9 mouse cellular contexts compared by ENCODE assay signal in genomic region chr7:75397559-75397958, GRCm38 (mm10). TPM values are rescaled to one million over a fixed set of nuclear protein-coding genes. Genes with fewer than 3 reads are reported as not detected.
DNase-seq lines count a peak whose midpoint lies in the region; ATAC-seq lines count a peak whose summit lies in the region.
"Had no signal": no experiment of that assay in that cellular context is flagged by ENCODE, and none has a peak within 500 bp of the region (broad histone marks: within the 10 kb centered on the region; RNA-seq: fewer than 3 reads in every experiment).

No protein-coding gene starts in this region.

- peak; percentile 33; the same call in 1 of the 2 replicates for ATAC-seq in kidney, embryonic 14.5 days (ENCODE audit: low FRiP score, low TSS enrichment)
- peak; percentile 79 for ATAC-seq in intestine, embryonic 14.5 days (replicated peaks; ENCODE audit: low FRiP score, low TSS enrichment, low read depth)
- no peak for ATAC-seq in monocyte, adult 5-6 weeks (replicated peaks; ENCODE audit: insufficient number of reproducible peaks, low FRiP score, low TSS enrichment, poor library complexity, severe bottlenecking)

- no peak overlapping the region for H3K4me3 ChIP-seq in kidney, embryonic 14.5 days (ENCODE audit: low read length)
- no peak overlapping the region for H3K4me3 ChIP-seq in intestine, embryonic 14.5 days (ENCODE audit: low read depth, low read length)
- H3K4me3 ChIP-seq: hindbrain, embryonic 15.5 days had no signal

- 16% methylated on average over 7 of the region's 7 CpGs for WGBS in kidney, embryonic 14.5 days
- 11% methylated on average over 7 of the region's 7 CpGs for WGBS in intestine, embryonic 14.5 days

- no peak for DNase-seq in kidney, adult 8-10 months
- peak; percentile 33 for DNase-seq in adrenal gland, postnatal 25 days
- DNase-seq in intestine, embryonic 14.5 days (ENCODE audit: low spot score), result peak; percentile 75
- peak; percentile 44 for DNase-seq in skeletal muscle tissue, adult 2 months (ENCODE audit: low read depth, low spot score)
- no peak for DNase-seq in thymus, postnatal 25 days
- DNase-seq in natural killer cell, adult 2 months (ENCODE audit: low spot score in 2 of 2), result no peak

- H3K27ac ChIP-seq in kidney, embryonic 14.5 days (ENCODE audit: low read depth, low read length), result no peak overlapping the region
- H3K27ac ChIP-seq in intestine, embryonic 14.5 days (ENCODE audit: low read depth), result peak overlapping the region; percentile 51; the same call in 1 of the 2 replicates
- H3K27ac ChIP-seq: hindbrain, embryonic 15.5 days had no signal

- 0 out of 2 replicates have a peak, but pooled peaks cover 8% of the 10 kb centered on the region for H3K4me1 ChIP-seq in kidney, embryonic 14.5 days (ENCODE audit: control insufficient read depth, insufficient read depth, low read length)
- peaks cover 13% of the 10 kb centered on the region for H3K4me1 ChIP-seq in intestine, embryonic 14.5 days (replicated peaks; ENCODE audit: control insufficient read depth, insufficient read depth, low read length)
- H3K4me1 ChIP-seq: hindbrain, embryonic 15.5 days had no signal

- H3K4me2 ChIP-seq in kidney, embryonic 14.5 days (replicated peaks; ENCODE audit: low read depth, low read length), result no peak overlapping the region
- peak overlapping the region; percentile 20; the same call in 1 of the 2 replicates for H3K4me2 ChIP-seq in intestine, embryonic 14.5 days (ENCODE audit: low read length)
- H3K4me2 ChIP-seq: hindbrain, embryonic 15.5 days had no signal

- H3K27me3 ChIP-seq in kidney, embryonic 14.5 days (ENCODE audit: control insufficient read depth, insufficient read depth, low read length), result no peaks in the 10 kb centered on the region
- H3K27me3 ChIP-seq in intestine, embryonic 14.5 days (replicated peaks; ENCODE audit: control insufficient read depth, insufficient read depth, low read length), result no peaks in the 10 kb centered on the region
- H3K27me3 ChIP-seq: hindbrain, embryonic 15.5 days had no signal

- no peaks in the 10 kb centered on the region for H3K9me3 ChIP-seq in kidney, embryonic 14.5 days (ENCODE audit: control insufficient read depth, low read length)
- H3K9me3 ChIP-seq in intestine, embryonic 14.5 days (ENCODE audit: control insufficient read depth, low read length), result no peaks in the 10 kb centered on the region
- H3K9me3 ChIP-seq: hindbrain, embryonic 15.5 days had no signal

- H3K36me3 ChIP-seq in kidney, embryonic 14.5 days (ENCODE audit: control insufficient read depth, insufficient read depth, low read length), result no peaks in the 10 kb centered on the region
- H3K36me3 ChIP-seq in intestine, embryonic 14.5 days (ENCODE audit: control insufficient read depth, insufficient read depth, low read length), result no peaks in the 10 kb centered on the region
- H3K36me3 ChIP-seq: hindbrain, embryonic 15.5 days had no signal

- H3K9ac ChIP-seq in kidney, embryonic 14.5 days (ENCODE audit: low read depth, low read length), result no peak overlapping the region
- H3K9ac ChIP-seq in intestine, embryonic 14.5 days (ENCODE audit: low read length), result no peak overlapping the region
- H3K9ac ChIP-seq: hindbrain, embryonic 15.5 days had no signal

RNA-seq across cellular contexts. Expression of gene Akap13, which starts 57.8 kb away (rescaled TPM):
- polyA plus RNA-seq in kidney, embryonic 14.5 days (2014; fragmentation: Nextera tagmentation; extraction: Ambion mirVana), result 45.0 and 69.8 TPM in 2 replicates
- 53.6 and 56.7 TPM in 2 replicates for total RNA-seq in adrenal gland, postnatal 25 days (2021)
- 51.0 and 51.5 TPM in 2 replicates for polyA plus RNA-seq in intestine, embryonic 14.5 days (2014; fragmentation: Nextera tagmentation; extraction: Ambion mirVana)
- 463 to 618 TPM (median 580 TPM) in 3 replicates for total RNA-seq in monocyte, adult 5-6 weeks (2017)

Comparison
In these comparisons a context has a peak if more than half of its experiments do, and no peak if none do; other contexts are left out.
1. DNase-seq: peak in adrenal gland, postnatal 25 days (single experiment), intestine, embryonic 14.5 days (single experiment) and skeletal muscle tissue, adult 2 months (single experiment); none in kidney, adult 8-10 months (0 of 2), thymus, postnatal 25 days (single experiment) and natural killer cell, adult 2 months (0 of 2).